Mouse (Mus musculus) lung, adult 2 months (tissue): ENCODE results near the gene Exd2.

ENCODE experiments used
- CTCF ChIP-seq: fragments of 200-500 bp; IDR thresholded peaks from 2 replicates; pipeline ENCODE4 v1.5.1; 2011; ENCODE audit warnings: mild to moderate bottlenecking, low read length, control low read depth; ENCODE audit not compliant: insufficient read depth
- POLR2A ChIP-seq: fragments of 200-500 bp; IDR thresholded peaks from 2 replicates; pipeline ENCODE4 v1.6.1; 2011; ENCODE audit warnings: low read depth, mild to moderate bottlenecking, control low read depth, low read length, borderline replicate concordance; ENCODE audit errors: extremely low read depth

DNA sequence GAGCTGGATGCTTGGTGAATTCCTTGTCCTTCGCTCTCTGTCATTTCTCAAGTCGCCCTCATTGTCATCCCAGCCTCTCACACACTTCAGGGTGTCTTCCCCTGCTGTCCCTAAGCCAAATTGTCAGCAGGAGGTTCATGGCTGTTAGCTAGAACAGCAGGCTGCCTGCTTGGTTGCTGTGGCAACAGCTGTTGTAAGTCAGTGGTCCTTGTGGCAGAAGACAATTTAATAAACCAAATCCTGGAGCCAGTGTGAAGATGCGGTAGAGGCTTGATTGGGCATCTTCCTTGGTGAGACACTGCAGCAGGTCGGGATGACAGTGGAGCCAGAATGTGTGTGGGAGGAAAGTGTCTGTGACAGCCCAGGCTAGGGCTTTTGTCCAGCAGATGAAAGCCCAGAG lies 82.4 kb downstream of the Exd2 start:
- TF ChIP-seq CTCF (no peak), POLR2A (no peak)
